Mouse (Mus musculus): ENCODE results near the gene Fam120c. TPM values are rescaled to one million over a fixed set of nuclear protein-coding genes. Genes with fewer than 3 reads are reported as not detected.
"Not testable (repeated sequence)": the region's sequence is repeated elsewhere in the genome, so short reads cannot be mapped to it uniquely, and the experiment has no call there.

The Fam120c gene
- polyA plus RNA-seq, 1 experiment from 2014 or later, result 3.7 TPM

GRCm38 (mm10) chrX:151444189-151444588 is 100.2 kb downstream of the Fam120c start:
- Histone ChIP-seq H3K4me2 (no peak overlapping the region), H3K27me3 (no peaks in the 10 kb centered on the region; the same call in 1 of the 2 replicates), H3K9ac (no peak overlapping the region), H3K9me3 (replicated peaks) (no peaks in the 10 kb centered on the region), H3K4me1 (no peaks in the 10 kb centered on the region), H3K36me3 (no peaks in the 10 kb centered on the region), H3K27ac (no peak overlapping the region), H3K4me3 (replicated peaks) (no peak overlapping the region)
- WGBS, result 86% methylated on average over 1 of the region's 1 CpGs
- ATAC-seq (replicated peaks; ENCODE audit: low FRiP score), result no peak

GRCm38 (mm10) chrX:151488128-151488527 is 144.2 kb downstream of the Fam120c start:
- Histone ChIP-seq H3K36me3 (no peaks in the 10 kb centered on the region), H3K4me1 (no peaks in the 10 kb centered on the region), H3K9ac (no peak overlapping the region), H3K4me3 (replicated peaks) (no peak overlapping the region), H3K27me3 (no peaks in the 10 kb centered on the region), H3K9me3 (replicated peaks) (no peaks in the 10 kb centered on the region), H3K27ac (no peak overlapping the region), H3K4me2 (no peak overlapping the region)
- 84% methylated on average over 3 of the region's 3 CpGs for WGBS
- no peak for ATAC-seq (replicated peaks; ENCODE audit: low FRiP score)

GRCm38 (mm10) chrX:151493269-151493668 is 149.3 kb downstream of the Fam120c start:
- not testable (repeated sequence) for H3K9ac ChIP-seq; H3K4me3 ChIP-seq (replicated peaks); H3K36me3 ChIP-seq; ATAC-seq (replicated peaks; ENCODE audit: low FRiP score); H3K4me2 ChIP-seq; H3K27ac ChIP-seq; H3K9me3 ChIP-seq (replicated peaks); H3K27me3 ChIP-seq; H3K4me1 ChIP-seq
- WGBS, result 97% methylated on average over 4 of the region's 4 CpGs

- Histone ChIP-seq H3K4me3 (replicated peaks) (no peak overlapping the region), H3K4me1 (no peaks in the 10 kb centered on the region), H3K9me3 (replicated peaks) (no peaks in the 10 kb centered on the region), H3K9ac (no peak overlapping the region), H3K4me2 (no peak overlapping the region), H3K27me3 (no peaks in the 10 kb centered on the region), H3K27ac (no peak overlapping the region), H3K36me3 (no peaks in the 10 kb centered on the region)
- WGBS, result 85% methylated on average over 1 of the region's 1 CpGs
- no peak for ATAC-seq (replicated peaks; ENCODE audit: low FRiP score)
Observed at GRCm38 (mm10) chrX:151496596-151496995, 152.6 kb downstream of the Fam120c start.

GRCm38 (mm10) chrX:151508536-151508935 is 164.6 kb downstream of the Fam120c start:
- Histone ChIP-seq H3K9me3 (replicated peaks) (no peaks in the 10 kb centered on the region), H3K4me1 (no peaks in the 10 kb centered on the region), H3K4me2 (no peak overlapping the region), H3K4me3 (replicated peaks) (no peak overlapping the region), H3K36me3 (no peaks in the 10 kb centered on the region), H3K9ac (no peak overlapping the region), H3K27ac (no peak overlapping the region), H3K27me3 (no peaks in the 10 kb centered on the region)
- ATAC-seq (replicated peaks; ENCODE audit: low FRiP score), result no peak

- H3K4me2 ChIP-seq, result no peak overlapping the region
- no peak overlapping the region for H3K9ac ChIP-seq
- no peaks in the 10 kb centered on the region for H3K4me1 ChIP-seq
- H3K9me3 ChIP-seq (replicated peaks), result no peaks in the 10 kb centered on the region
- no peak for ATAC-seq (replicated peaks; ENCODE audit: low FRiP score)
- no peaks in the 10 kb centered on the region for H3K36me3 ChIP-seq
- H3K4me3 ChIP-seq (replicated peaks), result no peak overlapping the region
- WGBS, result 88% methylated on average over 1 of the region's 1 CpGs
- peaks cover 10% of the 10 kb centered on the region for H3K27me3 ChIP-seq
- H3K27ac ChIP-seq, result no peak overlapping the region
Observed at GRCm38 (mm10) chrX:151509906-151510305, 165.9 kb downstream of the Fam120c start.

GRCm38 (mm10) chrX:151513066-151513465 is 169.1 kb downstream of the Fam120c start:
- Histone ChIP-seq H3K27ac (no peak overlapping the region), H3K9me3 (replicated peaks) (no peaks in the 10 kb centered on the region), H3K27me3 (peaks cover 10% of the 10 kb centered on the region), H3K9ac (no peak overlapping the region), H3K4me1 (no peaks in the 10 kb centered on the region), H3K36me3 (no peaks in the 10 kb centered on the region), H3K4me3 (replicated peaks) (no peak overlapping the region), H3K4me2 (no peak overlapping the region)
- no peak for ATAC-seq (replicated peaks; ENCODE audit: low FRiP score)
- 84% methylated on average over 3 of the region's 3 CpGs for WGBS

- ATAC-seq (replicated peaks; ENCODE audit: low FRiP score), result no peak
- H3K4me2 ChIP-seq, result no peak overlapping the region
- WGBS, result 90% methylated on average over 2 of the region's 2 CpGs
- no peaks in the 10 kb centered on the region for H3K4me1 ChIP-seq
- H3K4me3 ChIP-seq (replicated peaks), result no peak overlapping the region
- H3K27me3 ChIP-seq, result peaks cover 10% of the 10 kb centered on the region
- H3K36me3 ChIP-seq, result no peaks in the 10 kb centered on the region
- no peaks in the 10 kb centered on the region for H3K9me3 ChIP-seq (replicated peaks)
- H3K27ac ChIP-seq, result no peak overlapping the region
- no peak overlapping the region for H3K9ac ChIP-seq
Observed at GRCm38 (mm10) chrX:151513694-151514093, 169.7 kb downstream of the Fam120c start.

- whole genome bisulfite sequencing, result 76% methylated on average over 1 of the region's 1 CpGs
- Histone ChIP-seq H3K4me3 (replicated peaks) (no peak overlapping the region), H3K9ac (no peak overlapping the region), H3K9me3 (replicated peaks) (no peaks in the 10 kb centered on the region), H3K36me3 (no peaks in the 10 kb centered on the region), H3K4me1 (0 out of 2 replicates have a peak, but pooled peaks cover 2% of the 10 kb centered on the region), H3K4me2 (no peak overlapping the region), H3K27ac (no peak overlapping the region), H3K27me3 (peaks cover 10% of the 10 kb centered on the region)
- no peak for ATAC-seq (replicated peaks; ENCODE audit: low FRiP score)
Observed at GRCm38 (mm10) chrX:151518181-151518580, 174.2 kb downstream of the Fam120c start.

- H3K27me3 ChIP-seq, result no peaks in the 10 kb centered on the region
- H3K4me1 ChIP-seq, result 0 out of 2 replicates have a peak, but pooled peaks cover 2% of the 10 kb centered on the region
- 21% methylated on average over 17 of the region's 17 CpGs for WGBS
- no peaks in the 10 kb centered on the region for H3K36me3 ChIP-seq
- H3K4me3 ChIP-seq (replicated peaks), result peak overlapping the region; percentile 60
- no peak for ATAC-seq (replicated peaks; ENCODE audit: low FRiP score)
- H3K9ac ChIP-seq, result no peak overlapping the region
- H3K27ac ChIP-seq, result peak overlapping the region; percentile 99
- H3K4me2 ChIP-seq, result peak overlapping the region; percentile 64
- H3K9me3 ChIP-seq (replicated peaks), result no peaks in the 10 kb centered on the region
Observed at GRCm38 (mm10) chrX:151520127-151520457, 176.1 kb downstream of the Fam120c start.

- 0 out of 2 replicates have a peak, but pooled peaks cover 2% of the 10 kb centered on the region for H3K4me1 ChIP-seq
- H3K36me3 ChIP-seq, result no peaks in the 10 kb centered on the region
- H3K9ac ChIP-seq, result peak within 1 kb of the TSS; percentile 66
- no peaks in the 10 kb centered on the region for H3K9me3 ChIP-seq (replicated peaks)
- peak within 1 kb of the TSS; percentile 60 for H3K4me3 ChIP-seq (replicated peaks)
- no peaks in the 10 kb centered on the region for H3K27me3 ChIP-seq
- peak within 1 kb of the TSS; percentile 99 for H3K27ac ChIP-seq
- WGBS, result 19% methylated on average over 68 of the region's 68 CpGs
- H3K4me2 ChIP-seq, result peak within 1 kb of the TSS; percentile 64
- ATAC-seq (replicated peaks; ENCODE audit: low FRiP score), result peak; percentile 97
Observed at GRCm38 (mm10) chrX:151520458-151521322, 176.7 kb downstream of the Fam120c start, which contains the start of gene Phf8. TSS of gene Phf8 (plus strand) at chrX:151520672.
